8 mouse cellular contexts compared by ENCODE assay signal in genomic region chr15:84720291-84721204, GRCm38 (mm10). TPM values are rescaled to one million over a fixed set of nuclear protein-coding genes. Genes with fewer than 3 reads are reported as not detected.
DNase-seq lines count a peak whose midpoint lies in the region; ATAC-seq and TF ChIP-seq lines count a peak whose summit lies in the region.

No protein-coding gene starts in this region.

- no peaks in the 10 kb centered on the region for H3K27me3 ChIP-seq in intestine, embryonic 15.5 days (replicated peaks)

- peak; percentile 29 for ATAC-seq in intestine, embryonic 15.5 days
- no peak for ATAC-seq in megakaryocyte-erythroid progenitor cell, adult 5-6 weeks (replicated peaks; ENCODE audit: low FRiP score, low TSS enrichment, poor library complexity, severe bottlenecking)

- peak overlapping the region; percentile 33 for H3K9ac ChIP-seq in intestine, embryonic 15.5 days

- H3K4me3 ChIP-seq in embryonic fibroblast, embryonic 13.5 days (ENCODE audit: insufficient read depth, low read length) = peak overlapping the region; percentile 6; the same call in 1 of the 2 replicates
- H3K4me3 ChIP-seq in intestine, embryonic 15.5 days (replicated peaks) = peak overlapping the region; percentile 48

- DNase-seq in ovary, postnatal 14 days (ENCODE audit: low spot score) = peak; percentile 41
- DNase-seq in ovary, postnatal 36 days (ENCODE audit: low spot score) = no peak
- DNase-seq in lung, postnatal 10 days = peak; percentile 67
- no peak for DNase-seq in right cerebral cortex, postnatal 25 days
- DNase-seq in cerebellum, postnatal 14 days = no peak

- no peak for TF ChIP-seq CTCF in embryonic fibroblast, embryonic 13.5 days (IDR thresholded peaks at IDR 0.05; ENCODE audit: borderline replicate concordance, insufficient read depth, low read length)

- no peaks in the 10 kb centered on the region for H3K36me3 ChIP-seq in intestine, embryonic 15.5 days

- WGBS in intestine, embryonic 15.5 days = 5% methylated on average over 33 of the region's 33 CpGs

- peak overlapping the region; percentile 93 for H3K4me2 ChIP-seq in intestine, embryonic 15.5 days (replicated peaks)

- H3K4me1 ChIP-seq in embryonic fibroblast, embryonic 13.5 days (ENCODE audit: control insufficient read depth, insufficient read depth, low read length) = no peaks in the 10 kb centered on the region
- peaks cover 23% of the 10 kb centered on the region for H3K4me1 ChIP-seq in intestine, embryonic 15.5 days (replicated peaks)

- no peak for TF ChIP-seq POLR2A in embryonic fibroblast, embryonic 13.5 days (IDR thresholded peaks at IDR 0.05; ENCODE audit: low read depth, low read length)

- H3K9me3 ChIP-seq in intestine, embryonic 15.5 days = no peaks in the 10 kb centered on the region

- no peak overlapping the region for H3K27ac ChIP-seq in embryonic fibroblast, embryonic 13.5 days (ENCODE audit: insufficient read depth, low read length)
- peak overlapping the region; percentile 22; the same call in 1 of the 2 replicates for H3K27ac ChIP-seq in intestine, embryonic 15.5 days

RNA-seq across cellular contexts. Expression of gene Arhgap8, which starts 0.7 kb away (rescaled TPM):
- 2.0 and 3.0 TPM in 2 replicates for polyA plus RNA-seq in embryonic fibroblast, embryonic 13.5 days (2011; ENCODE audit: insufficient read length, low read depth, missing spikeins)
- 12.5 and 14.1 TPM in 2 replicates for polyA plus RNA-seq in intestine, embryonic 15.5 days (2015; fragmentation: Nextera tagmentation; extraction: Ambion mirVana)
- total RNA-seq in megakaryocyte-erythroid progenitor cell, adult 5-6 weeks (2014; fragmentation: Nextera tagmentation) = not detected in 2 replicates
- not detected in 2 replicates for total RNA-seq in megakaryocyte-erythroid progenitor cell, adult 5-6 weeks (2017)

RNA-seq across cellular contexts. Expression of gene Prr5, which starts 51.1 kb away (rescaled TPM):
- 18.6 and 19.5 TPM in 2 replicates for polyA plus RNA-seq in embryonic fibroblast, embryonic 13.5 days (2011; ENCODE audit: insufficient read length, low read depth, missing spikeins)
- polyA plus RNA-seq in intestine, embryonic 15.5 days (2015; fragmentation: Nextera tagmentation; extraction: Ambion mirVana) = 65.4 and 71.3 TPM in 2 replicates
- 1.2 TPM in 1 of 2 replicates, not detected in the other for total RNA-seq in megakaryocyte-erythroid progenitor cell, adult 5-6 weeks (2014; fragmentation: Nextera tagmentation)
- 0.34 and 0.85 TPM in 2 replicates for total RNA-seq in megakaryocyte-erythroid progenitor cell, adult 5-6 weeks (2017)

Comparison
In these comparisons a context has a peak if more than half of its experiments do, and no peak if none do; other contexts are left out.
1. DNase-seq: peak in ovary, postnatal 14 days (single experiment) and lung, postnatal 10 days (single experiment); none in ovary, postnatal 36 days (single experiment), right cerebral cortex, postnatal 25 days (single experiment) and cerebellum, postnatal 14 days (0 of 2).